Mouse (Mus musculus) adipose tissue, adult 10 weeks (tissue): ENCODE results near the gene C130079G13Rik. TPM values are rescaled to one million over a fixed set of nuclear protein-coding genes. Genes with fewer than 3 reads are reported as not detected.

Source experiments
- polyA plus RNA-seq: library from polyadenylated mRNA; stranded (reverse); fragments of 350-450 nt; fragmentation: Illumina TruSeq; extraction: RNeasy Lipid Tissue Mini Kit (QIAGEN cat#74804); gene quantifications from one replicate; pipeline ENCODE4 v1.2.3, GENCODE M21; 2014; ENCODE audit warnings: low read depth, low replicate concordance

The C130079G13Rik gene
- not detected for polyA plus RNA-seq

GRCm38 (mm10) chr3:59924914-59925313 is at the start of gene C130079G13Rik:
TSS of gene C130079G13Rik (plus strand) at chr3:59925214.

Other genes with a start within 250 kb of the C130079G13Rik start
- gene Gm5538, start 195.4 kb upstream of the C130079G13Rik start, polyA plus RNA-seq = not detected
- not detected for gene Gm8298, start 64.2 kb upstream of the C130079G13Rik start, polyA plus RNA-seq
- not detected for gene Aadacl2, start 81.5 kb downstream of the C130079G13Rik start, polyA plus RNA-seq
- gene Aadac, start 100.5 kb downstream of the C130079G13Rik start, polyA plus RNA-seq = 5.3 TPM
- 36.7 TPM for gene Sucnr1, start 156.7 kb downstream of the C130079G13Rik start, polyA plus RNA-seq